Mouse (Mus musculus) kidney, embryonic 15.5 days (tissue): ENCODE data around the gene R3hdml. TPM values are rescaled to one million over a fixed set of nuclear protein-coding genes. Genes with fewer than 3 reads are reported as not detected.
"Not testable (repeated sequence)": the region's sequence is repeated elsewhere in the genome, so short reads cannot be mapped to it uniquely, and the experiment has no call there.

Source experiments
- ATAC-seq: fragments of 200-750 bp; cut with Nextera tagmentation; replicated peaks from 2 replicates; pipeline ENCODE4 v1.8.0; 2017; ENCODE audit warnings: moderate TSS enrichment; ENCODE audit not compliant: low FRiP score
- H3K27ac ChIP-seq: fragments of 300-500 bp; sonication (generic); 2 replicates; pipeline ENCODE4 v1.5.1; 2015; ENCODE audit warnings: mild to moderate bottlenecking, inconsistent platforms
- H3K27me3 ChIP-seq: fragments of 300-500 bp; sonication (generic); 2 replicates; pipeline ENCODE4 v1.6.1; 2015; ENCODE audit warnings: inconsistent platforms
- H3K36me3 ChIP-seq: fragments of 300-500 bp; sonication (generic); 2 replicates; pipeline ENCODE4 v1.6.1; 2015; ENCODE audit warnings: inconsistent platforms
- H3K4me1 ChIP-seq: fragments of 300-500 bp; sonication (generic); 2 replicates; pipeline ENCODE4 v1.6.1; 2015; ENCODE audit warnings: inconsistent platforms
- H3K4me2 ChIP-seq: fragments of 300-500 bp; sonication (generic); 2 replicates; pipeline ENCODE4 v1.6.1; 2015; ENCODE audit warnings: moderate library complexity, mild to moderate bottlenecking, inconsistent platforms
- H3K4me3 ChIP-seq: fragments of 300-500 bp; sonication (generic); replicated peaks from 2 replicates; pipeline ENCODE4 v1.5.1; 2015; ENCODE audit warnings: mild to moderate bottlenecking, inconsistent platforms
- H3K9ac ChIP-seq: fragments of 300-500 bp; sonication (generic); 2 replicates; pipeline ENCODE4 v1.6.1; 2015; ENCODE audit warnings: mild to moderate bottlenecking, inconsistent platforms
- H3K9me3 ChIP-seq: fragments of 300-500 bp; sonication (generic); replicated peaks from 2 replicates; pipeline ENCODE4 v1.6.1; 2016; ENCODE audit warnings: inconsistent platforms
- WGBS: fragments of 180-500 bp; shearing (Covaris S2); methylation state at CpG from one replicate; pipeline ENCODE4 v1.1.7; 2015; ENCODE audit warnings: mixed read lengths; 5-methylcytosine and 5-hydroxymethylcytosine counted together
- polyA plus RNA-seq: library from polyadenylated mRNA; unstranded; fragments of >200 nt; fragmentation: Nextera tagmentation; extraction: Ambion mirVana; gene quantifications from 2 replicates; pipeline ENCODE4 v1.2.1, GENCODE M21; 2015

R3hdml gene
- polyA plus RNA-seq: 31.2 and 34.9 TPM in 2 replicates

DNA sequence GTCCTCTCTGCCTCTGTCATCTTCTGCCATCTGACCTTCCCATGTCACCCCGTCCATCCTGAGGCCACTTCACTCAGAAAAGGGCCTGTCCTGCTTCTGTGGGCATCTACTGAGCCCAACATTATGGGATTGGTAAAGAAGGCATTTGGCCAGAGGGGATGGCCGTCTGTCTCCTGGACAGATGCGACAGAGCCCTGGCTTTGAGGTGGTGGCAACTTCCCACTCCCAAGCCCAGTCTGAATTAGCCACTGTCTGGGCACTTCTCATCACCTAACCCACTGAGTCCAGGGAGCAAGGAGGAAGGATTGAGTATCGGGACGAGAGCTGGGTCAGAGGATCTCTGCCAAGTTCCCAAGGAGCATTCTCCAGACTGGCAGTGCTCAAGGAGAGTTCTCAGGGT, at the start of gene R3hdml:
TSS of gene R3hdml (plus strand) at position 301 of the 400 bp plus-strand sequence.
- no peak for ATAC-seq
- Histone ChIP-seq H3K4me3 (no peak within 1 kb of the TSS), H3K9me3 (no peaks in the 10 kb centered on the region), H3K4me2 (no peak within 1 kb of the TSS), H3K27ac (no peak within 1 kb of the TSS), H3K27me3 (peaks cover 7% of the 10 kb centered on the region; the same call in 1 of the 2 replicates), H3K4me1 (no peaks in the 10 kb centered on the region), H3K36me3 (no peaks in the 10 kb centered on the region), H3K9ac (no peak within 1 kb of the TSS)
- 68% methylated on average over 5 of the region's 5 CpGs for WGBS

- WGBS: 65% methylated on average over 6 of the region's 6 CpGs
- H3K9ac ChIP-seq: no peak overlapping the region
- no peak overlapping the region for H3K4me3 ChIP-seq
- H3K9me3 ChIP-seq: no peaks in the 10 kb centered on the region
- H3K4me1 ChIP-seq: peaks cover 6% of the 10 kb centered on the region
- ATAC-seq: no peak
- H3K36me3 ChIP-seq: no peaks in the 10 kb centered on the region
- H3K27ac ChIP-seq: no peak overlapping the region
- H3K27me3 ChIP-seq: peaks cover 11% of the 10 kb centered on the region
- H3K4me2 ChIP-seq: no peak overlapping the region
Measured at GRCm38 (mm10) chr2:163443543-163443942, 48.6 kb upstream of the R3hdml start.

DNA sequence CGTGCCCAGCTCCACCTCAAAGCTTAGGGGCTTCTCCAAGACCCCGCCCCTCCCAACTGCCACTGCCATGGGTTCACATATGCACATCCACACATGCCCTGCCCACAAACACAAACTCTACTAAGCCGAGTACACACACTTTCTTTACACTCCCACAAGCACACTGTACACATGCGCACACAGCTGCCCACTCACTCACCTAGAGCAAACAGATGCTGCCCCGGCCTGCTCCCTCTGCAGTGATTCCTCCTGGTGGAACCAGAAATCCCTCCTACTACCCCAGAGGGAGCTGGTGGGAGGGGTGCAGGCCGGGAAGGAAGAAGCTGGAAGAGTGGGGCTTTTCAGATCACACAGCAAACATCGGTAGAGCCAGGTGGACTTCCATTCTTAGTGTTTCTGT, 48.1 kb upstream of the R3hdml start:
- Histone ChIP-seq H3K36me3 (no peaks in the 10 kb centered on the region), H3K4me3 (no peak overlapping the region), H3K9me3 (no peaks in the 10 kb centered on the region), H3K9ac (no peak overlapping the region), H3K4me2 (no peak overlapping the region), H3K27ac (no peak overlapping the region), H3K27me3 (peaks cover 6% of the 10 kb centered on the region), H3K4me1 (peaks cover 1% of the 10 kb centered on the region)
- 66% methylated on average over 7 of the region's 7 CpGs for WGBS
- no peak for ATAC-seq

GRCm38 (mm10) chr2:163447375-163447774, 44.7 kb upstream of the R3hdml start:
- 84% methylated on average over 12 of the region's 12 CpGs for WGBS
- H3K36me3 ChIP-seq: no peaks in the 10 kb centered on the region
- H3K27ac ChIP-seq: no peak overlapping the region
- H3K4me1 ChIP-seq: no peaks in the 10 kb centered on the region
- H3K9me3 ChIP-seq: no peaks in the 10 kb centered on the region
- H3K4me3 ChIP-seq: no peak overlapping the region
- no peak overlapping the region for H3K9ac ChIP-seq
- peaks cover 4% of the 10 kb centered on the region; the same call in 1 of the 2 replicates for H3K27me3 ChIP-seq
- H3K4me2 ChIP-seq: no peak overlapping the region
- no peak for ATAC-seq

DNA sequence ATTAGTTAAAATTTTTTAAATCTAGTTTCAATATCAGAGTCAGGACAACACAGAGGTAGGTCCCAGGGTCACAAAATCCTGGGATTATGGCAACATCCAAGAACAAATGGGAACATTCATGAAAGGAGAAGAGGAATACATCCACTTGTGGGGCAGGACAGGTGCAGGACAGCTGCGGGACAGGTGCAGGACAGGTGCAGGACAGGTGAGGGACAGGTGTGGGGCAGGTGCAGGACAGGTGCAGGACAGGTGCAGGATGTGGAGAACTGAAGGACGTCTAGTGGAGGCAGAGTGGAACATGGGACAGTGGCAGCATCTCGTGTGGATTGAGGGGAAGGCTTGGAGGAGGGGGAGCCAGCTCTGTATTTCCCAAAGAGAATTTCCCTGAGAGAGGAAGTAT, 42.8 kb upstream of the R3hdml start:
- Histone ChIP-seq H3K9me3 (no peaks in the 10 kb centered on the region), H3K4me1 (no peaks in the 10 kb centered on the region), H3K27me3 (peaks cover 4% of the 10 kb centered on the region; the same call in 1 of the 2 replicates), H3K27ac (no peak overlapping the region), H3K36me3 (no peaks in the 10 kb centered on the region), H3K4me2 (no peak overlapping the region), H3K9ac (no peak overlapping the region), H3K4me3 (no peak overlapping the region)
- WGBS: 56% methylated on average over 3 of the region's 3 CpGs
- ATAC-seq: no peak

- ATAC-seq: no peak
- WGBS: 80% methylated on average over 6 of the region's 6 CpGs
- no peaks in the 10 kb centered on the region for H3K36me3 ChIP-seq
- H3K27ac ChIP-seq: no peak overlapping the region
- no peak overlapping the region for H3K9ac ChIP-seq
- no peaks in the 10 kb centered on the region for H3K9me3 ChIP-seq
- H3K4me1 ChIP-seq: no peaks in the 10 kb centered on the region
- H3K27me3 ChIP-seq: peaks cover 4% of the 10 kb centered on the region; the same call in 1 of the 2 replicates
- no peak overlapping the region for H3K4me2 ChIP-seq
- H3K4me3 ChIP-seq: no peak overlapping the region
Measured at GRCm38 (mm10) chr2:163450668-163451295, 41.3 kb upstream of the R3hdml start.

DNA sequence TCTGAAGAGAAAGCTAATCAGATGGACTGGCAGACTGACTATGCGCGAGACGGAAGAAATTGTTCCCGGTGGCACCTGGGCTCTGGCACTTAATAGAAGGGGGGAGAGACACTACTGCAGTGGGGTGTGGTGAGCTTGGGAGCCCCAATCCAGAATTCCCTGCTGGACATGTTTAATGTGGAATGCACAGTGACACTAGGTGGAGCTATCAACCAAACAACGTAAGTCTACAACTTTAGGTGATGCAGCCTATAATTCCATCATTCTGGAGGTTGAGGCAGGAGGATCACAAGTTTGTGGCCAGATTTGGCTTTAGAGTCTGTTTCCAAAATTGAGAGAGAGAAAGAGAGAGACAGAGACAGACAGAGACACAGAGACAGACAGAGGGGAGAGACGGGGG, 39.4 kb upstream of the R3hdml start:
- H3K36me3 ChIP-seq: no peaks in the 10 kb centered on the region
- H3K4me2 ChIP-seq: no peak overlapping the region
- no peak overlapping the region for H3K27ac ChIP-seq
- H3K27me3 ChIP-seq: peaks cover 4% of the 10 kb centered on the region
- H3K9ac ChIP-seq: no peak overlapping the region
- no peak for ATAC-seq
- 87% methylated on average over 6 of the region's 6 CpGs for WGBS
- no peak overlapping the region for H3K4me3 ChIP-seq
- no peaks in the 10 kb centered on the region for H3K4me1 ChIP-seq
- no peaks in the 10 kb centered on the region for H3K9me3 ChIP-seq

- Histone ChIP-seq H3K4me3 (no peak overlapping the region), H3K4me1 (no peaks in the 10 kb centered on the region), H3K4me2 (no peak overlapping the region), H3K27me3 (peaks cover 9% of the 10 kb centered on the region), H3K9me3 (no peaks in the 10 kb centered on the region), H3K9ac (no peak overlapping the region), H3K36me3 (no peaks in the 10 kb centered on the region), H3K27ac (no peak overlapping the region)
- ATAC-seq: no peak
- WGBS: 89% methylated on average over 13 of the region's 13 CpGs
Measured at GRCm38 (mm10) chr2:163453378-163453777, 38.7 kb upstream of the R3hdml start.

DNA sequence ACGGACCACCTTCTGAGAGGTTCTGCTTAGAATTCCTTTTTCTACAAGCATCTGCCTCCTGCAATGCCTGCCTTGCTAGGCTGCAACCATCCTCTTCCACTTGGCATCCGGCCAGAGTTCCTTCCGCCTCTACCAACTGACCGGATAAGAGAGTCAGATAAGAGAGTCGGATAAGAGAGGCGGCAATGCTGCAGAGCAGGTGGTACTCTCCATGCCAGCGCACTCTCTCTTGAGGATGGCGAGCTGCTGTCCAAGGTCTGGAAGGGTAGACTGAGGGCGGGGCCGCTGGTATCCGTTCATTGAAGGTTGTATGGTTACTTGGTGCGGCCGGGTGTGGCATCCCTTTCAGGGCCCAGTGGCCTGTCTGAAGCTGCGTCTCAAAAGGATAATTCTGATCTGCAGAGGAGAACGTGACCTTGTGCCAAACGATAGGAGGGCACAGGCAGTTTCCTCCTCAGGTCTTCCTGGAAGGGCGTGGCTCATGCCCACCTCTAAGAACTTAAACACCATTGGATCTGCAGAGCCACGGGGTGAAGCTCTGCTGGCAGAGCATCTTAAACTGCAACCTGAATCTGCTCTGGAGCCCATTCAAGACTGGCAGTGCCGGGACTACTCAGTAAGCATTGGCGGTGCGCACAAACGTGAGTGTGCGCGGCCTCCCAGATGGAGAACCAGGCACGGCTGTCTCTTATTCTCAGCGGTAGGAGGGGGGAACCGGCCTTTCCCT, 33.4 kb upstream of the R3hdml start:
- H3K4me1 ChIP-seq: no peaks in the 10 kb centered on the region
- H3K4me2 ChIP-seq: no peak overlapping the region
- H3K9ac ChIP-seq: no peak overlapping the region
- no peaks in the 10 kb centered on the region for H3K36me3 ChIP-seq
- 48% methylated on average over 27 of the region's 27 CpGs for WGBS
- no peak overlapping the region for H3K4me3 ChIP-seq
- peaks cover 20% of the 10 kb centered on the region for H3K27me3 ChIP-seq
- no peak for ATAC-seq
- H3K9me3 ChIP-seq: no peaks in the 10 kb centered on the region
- no peak overlapping the region for H3K27ac ChIP-seq

DNA sequence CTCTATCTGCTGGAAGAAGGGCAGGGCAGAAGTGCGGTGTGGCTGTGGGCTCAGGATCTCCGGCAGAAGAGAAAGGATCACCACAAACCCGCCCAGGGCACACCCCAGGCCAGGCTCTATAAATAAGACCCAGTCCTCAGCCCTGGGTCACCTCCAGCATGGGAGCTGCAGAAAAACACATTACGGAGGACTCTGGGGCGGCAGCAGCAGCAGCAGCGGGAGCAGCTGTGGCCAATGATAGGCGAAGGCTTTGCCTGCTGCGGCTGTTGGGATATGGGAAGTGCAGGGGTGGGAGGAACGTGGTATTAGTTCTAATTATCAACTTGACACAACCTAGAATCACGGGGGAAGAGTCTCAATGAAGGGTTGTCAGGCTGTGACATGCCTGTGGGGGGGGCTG, 32.7 kb upstream of the R3hdml start:
- H3K27me3 ChIP-seq: peaks cover 20% of the 10 kb centered on the region
- H3K4me1 ChIP-seq: no peaks in the 10 kb centered on the region
- H3K27ac ChIP-seq: no peak overlapping the region
- H3K4me2 ChIP-seq: no peak overlapping the region
- WGBS: 45% methylated on average over 10 of the region's 10 CpGs
- no peak overlapping the region for H3K9ac ChIP-seq
- no peak for ATAC-seq
- H3K36me3 ChIP-seq: no peaks in the 10 kb centered on the region
- no peaks in the 10 kb centered on the region for H3K9me3 ChIP-seq
- H3K4me3 ChIP-seq: no peak overlapping the region

GRCm38 (mm10) chr2:163460622-163461021, 31.5 kb upstream of the R3hdml start:
- ATAC-seq: no peak
- no peak overlapping the region for H3K27ac ChIP-seq
- 89% methylated on average over 8 of the region's 8 CpGs for WGBS
- no peak overlapping the region for H3K4me2 ChIP-seq
- no peak overlapping the region for H3K4me3 ChIP-seq
- no peaks in the 10 kb centered on the region for H3K36me3 ChIP-seq
- no peaks in the 10 kb centered on the region for H3K9me3 ChIP-seq
- no peak overlapping the region for H3K9ac ChIP-seq
- no peaks in the 10 kb centered on the region for H3K4me1 ChIP-seq
- peaks cover 20% of the 10 kb centered on the region for H3K27me3 ChIP-seq

DNA sequence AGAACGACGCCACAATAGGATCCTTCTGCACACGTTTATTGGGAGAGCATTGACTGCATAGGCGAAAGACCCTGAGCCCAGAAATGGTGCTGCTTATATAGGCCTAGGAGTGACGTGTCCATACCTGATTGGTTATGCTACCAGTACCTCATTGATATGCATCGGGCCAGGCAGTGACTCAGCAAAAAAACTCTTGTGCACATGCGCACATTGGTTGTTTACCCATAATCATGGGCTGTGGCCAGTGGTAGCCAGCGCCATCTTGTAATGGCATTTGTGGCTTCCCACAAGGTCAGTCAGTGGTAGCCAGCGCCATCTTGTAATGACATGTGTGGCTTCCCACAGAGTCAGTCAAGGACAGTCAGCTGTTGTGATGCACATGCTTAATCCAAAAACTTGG, 30.8 kb upstream of the R3hdml start:
- H3K4me3 ChIP-seq, H3K9ac ChIP-seq, H3K4me2 ChIP-seq, ATAC-seq, H3K9me3 ChIP-seq, H3K36me3 ChIP-seq, H3K27ac ChIP-seq, H3K4me1 ChIP-seq: not testable (repeated sequence)
- H3K27me3 ChIP-seq: peaks cover 20% of the 10 kb centered on the region
- WGBS: 96% methylated on average over 9 of the region's 9 CpGs
